8 mouse cellular contexts compared by ENCODE assay signal in genomic region chr4:117914591-117915442, GRCm38 (mm10). TPM values are rescaled to one million over a fixed set of nuclear protein-coding genes. Genes with fewer than 3 reads are reported as not detected.
DNase-seq lines count a peak whose midpoint lies in the region; ATAC-seq lines count a peak whose summit lies in the region.

TSS of gene Ipo13 (minus strand) at chr4:117914999.

- peaks cover 14% of the 10 kb centered on the region for H3K36me3 ChIP-seq in intestine, embryonic 14.5 days (ENCODE audit: control insufficient read depth, insufficient read depth, low read length)

- H3K4me1 ChIP-seq in intestine, embryonic 14.5 days (replicated peaks; ENCODE audit: control insufficient read depth, insufficient read depth, low read length), result peaks cover 34% of the 10 kb centered on the region

- H3K27me3 ChIP-seq in intestine, embryonic 14.5 days (replicated peaks; ENCODE audit: control insufficient read depth, insufficient read depth, low read length), result no peaks in the 10 kb centered on the region

- peak within 1 kb of the TSS; percentile 75 for H3K9ac ChIP-seq in intestine, embryonic 14.5 days (ENCODE audit: low read length)

- intact Hi-C loops in left cerebral cortex, postnatal 14 days (cut with DNase I), result no loop called here

- H3K27ac ChIP-seq in intestine, embryonic 14.5 days (ENCODE audit: low read depth), result peak within 1 kb of the TSS; percentile 79

- peak; percentile 94 to 99 for DNase-seq in adrenal gland, adult (ENCODE audit: inconsistent age in 2 of 2, low spot score in 1 of 2)
- peak; percentile 98 for DNase-seq in embryo, embryonic 10.5 days (ENCODE audit: low spot score)
- DNase-seq in gastrocnemius, postnatal 25 days, result peak; percentile 91
- DNase-seq in intestine, embryonic 14.5 days (ENCODE audit: low spot score), result peak; percentile 100
- peak; percentile 87 to 90 for DNase-seq in left cerebral cortex, postnatal 14 days (ENCODE audit: low spot score in 2 of 2)
- DNase-seq in mesoderm, embryonic 11.5 days (ENCODE audit: low read depth, low spot score), result peak; percentile 95
- peak; percentile 89 for DNase-seq in right cerebral cortex, postnatal 36 days (ENCODE audit: low spot score in 2 of 2)
- peak; percentile 97 for DNase-seq in yolk sac, embryonic 10.5 days (ENCODE audit: low spot score)

- H3K4me3 ChIP-seq in intestine, embryonic 14.5 days (ENCODE audit: low read depth, low read length), result peak within 1 kb of the TSS; percentile 85

- under 1% methylated on average over 59 of the region's 61 CpGs for WGBS in intestine, embryonic 14.5 days

- peak; percentile 95 for ATAC-seq in intestine, embryonic 14.5 days (replicated peaks; ENCODE audit: low FRiP score, low TSS enrichment, low read depth)

- no peaks in the 10 kb centered on the region for H3K9me3 ChIP-seq in intestine, embryonic 14.5 days (ENCODE audit: control insufficient read depth, low read length)

- peak within 1 kb of the TSS; percentile 84 for H3K4me2 ChIP-seq in intestine, embryonic 14.5 days (ENCODE audit: low read length)

RNA-seq across cellular contexts. Expression of gene Ipo13, which starts in this region (rescaled TPM):
- total RNA-seq in gastrocnemius, postnatal 25 days (2021), result 100 to 1,000 TPM; 218 TPM
- 43.2 and 43.3 TPM in 2 replicates for polyA plus RNA-seq in intestine, embryonic 14.5 days (2014; fragmentation: Nextera tagmentation; extraction: Ambion mirVana)
- 100 to 1,000 TPM; 124 to 125 TPM for total RNA-seq in left cerebral cortex, postnatal 14 days (2021)

Comparison
In these comparisons a context has a peak if more than half of its experiments do, and no peak if none do; other contexts are left out.
1. Peak in every context shown above with its lines: DNase-seq, ATAC-seq, H3K4me3 ChIP-seq and H3K27ac ChIP-seq.